Mouse (Mus musculus) thymus, adult 2 months (tissue): ENCODE results near the gene Pfkfb3. TPM values are rescaled to one million over a fixed set of nuclear protein-coding genes. Genes with fewer than 3 reads are reported as not detected.
A peak's percentile ranks its signal among the peaks of the same experiment; 100 is the strongest.

ENCODE experiments used
- DNase-seq: peaks from one replicate; pipeline ENCODE4 v3.0.0; 2021
- H3K27ac ChIP-seq: fragments of 200-500 bp; 2 replicates; pipeline ENCODE4 v1.5.1; 2012; ENCODE audit warnings: low read length, control low read depth; ENCODE audit not compliant: control insufficient read depth, insufficient read depth
- H3K27me3 ChIP-seq: fragments of 200-500 bp; 2 replicates; pipeline ENCODE4 v1.6.1; 2012; ENCODE audit warnings: mild to moderate bottlenecking, low read length, moderate library complexity, mixed read lengths; ENCODE audit not compliant: control insufficient read depth, insufficient read depth
- H3K36me3 ChIP-seq: fragments of 200-500 bp; 2 replicates; pipeline ENCODE4 v1.6.1; 2012; ENCODE audit warnings: mild to moderate bottlenecking, low read length, moderate library complexity; ENCODE audit not compliant: control insufficient read depth, insufficient read depth
- H3K4me1 ChIP-seq: fragments of 200-500 bp; replicated peaks from 2 replicates; pipeline ENCODE4 v1.6.1; 2012; ENCODE audit warnings: low read length; ENCODE audit not compliant: control insufficient read depth, insufficient read depth
- H3K4me3 ChIP-seq: fragments of 200-500 bp; 2 replicates; pipeline ENCODE4 v1.5.1; 2012; ENCODE audit warnings: mild to moderate bottlenecking, low read length, control low read depth, moderate library complexity; ENCODE audit not compliant: control insufficient read depth, insufficient read depth
- CTCF ChIP-seq: fragments of 200-500 bp; IDR thresholded peaks from 2 replicates; pipeline ENCODE4 v1.5.1; 2012; ENCODE audit warnings: mild to moderate bottlenecking, control low read depth, low read length, moderate library complexity, borderline replicate concordance; ENCODE audit not compliant: control insufficient read depth, poor library complexity, insufficient read depth; ENCODE audit errors: extremely low read depth
- POLR2A ChIP-seq: fragments of 200-500 bp; IDR thresholded peaks from 2 replicates; pipeline ENCODE4 v1.6.1; 2012; ENCODE audit warnings: mild to moderate bottlenecking, low read length, control low read depth, moderate library complexity; ENCODE audit not compliant: control insufficient read depth, poor library complexity, insufficient read depth; ENCODE audit errors: extremely low read depth
- WGBS: fragments of 180-500 bp; shearing (Covaris S2); methylation state at CpG from one replicate; pipeline ENCODE4 v1.1.7; 2018; 5-methylcytosine and 5-hydroxymethylcytosine counted together
- polyA plus RNA-seq: library from polyadenylated mRNA; depleted of rRNA; stranded (reverse); fragments of >200 nt; gene quantifications from 2 replicates; pipeline ENCODE4 v1.2.3, GENCODE M21; 2012; rRNA removed

The Pfkfb3 gene
- 46.1 and 47.2 TPM in 2 replicates for polyA plus RNA-seq

DNA sequence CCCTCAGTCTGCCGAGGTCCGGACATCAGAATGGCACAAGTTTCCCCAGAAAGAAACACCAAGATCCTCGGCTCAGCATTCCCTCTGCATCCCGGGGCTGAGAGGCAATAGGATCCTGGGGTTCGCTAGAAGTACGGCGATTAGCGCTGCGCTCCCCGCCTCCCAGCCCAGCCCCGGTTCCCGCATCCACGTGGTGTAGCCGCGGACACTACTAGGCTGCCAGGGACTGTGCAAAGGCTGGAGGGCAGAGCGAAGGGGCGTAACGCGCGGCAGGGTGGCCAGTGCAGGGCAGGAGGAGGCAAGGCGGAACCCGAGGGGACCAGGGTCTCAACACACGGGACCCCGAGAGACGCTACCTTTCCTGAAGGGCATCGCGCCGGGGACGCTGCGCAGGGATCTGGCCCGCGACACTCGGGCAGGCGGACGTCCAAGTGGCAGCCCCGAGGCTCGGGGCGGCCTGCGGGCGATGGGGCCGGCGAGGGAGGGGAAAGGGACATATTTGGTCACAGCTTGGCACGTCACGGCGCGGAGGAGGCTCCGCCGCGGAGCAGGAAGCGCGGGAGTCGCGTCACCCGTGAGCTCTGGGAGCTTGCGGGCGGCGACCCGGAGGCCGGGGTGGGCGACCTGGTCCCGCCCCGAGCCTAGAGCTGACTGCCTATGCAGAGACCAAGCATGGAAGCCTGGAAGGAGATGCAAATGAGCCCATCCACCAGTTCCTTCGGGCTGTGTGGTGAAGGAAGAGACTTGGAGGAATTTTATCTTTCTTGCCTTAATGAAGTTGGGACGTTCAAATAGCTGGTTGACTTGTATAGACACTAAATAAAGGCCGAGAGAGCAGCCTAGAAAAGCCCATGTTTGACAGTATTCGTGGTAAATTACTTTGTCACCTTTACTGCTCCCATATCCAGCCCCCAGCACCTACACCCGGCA is at the start of gene Pfkfb3:
TSS of gene Pfkfb3 (minus strand) at position 607 of the 930 bp plus-strand sequence.
- peak within 1 kb of the TSS; percentile 25 for H3K27ac ChIP-seq
- peaks cover 12% of the 10 kb centered on the region for H3K4me1 ChIP-seq
- 0 out of 2 replicates have a peak, but pooled peaks have one; percentile 32 for TF ChIP-seq CTCF
- peak; percentile 59; the same call in 1 of the 2 replicates for TF ChIP-seq POLR2A
- no peaks in the 10 kb centered on the region for H3K27me3 ChIP-seq
- WGBS = 2% methylated on average over 66 of the region's 67 CpGs
- no peaks in the 10 kb centered on the region for H3K36me3 ChIP-seq
- H3K4me3 ChIP-seq = peak within 1 kb of the TSS; percentile 74
- peak; percentile 79 for DNase-seq

DNA sequence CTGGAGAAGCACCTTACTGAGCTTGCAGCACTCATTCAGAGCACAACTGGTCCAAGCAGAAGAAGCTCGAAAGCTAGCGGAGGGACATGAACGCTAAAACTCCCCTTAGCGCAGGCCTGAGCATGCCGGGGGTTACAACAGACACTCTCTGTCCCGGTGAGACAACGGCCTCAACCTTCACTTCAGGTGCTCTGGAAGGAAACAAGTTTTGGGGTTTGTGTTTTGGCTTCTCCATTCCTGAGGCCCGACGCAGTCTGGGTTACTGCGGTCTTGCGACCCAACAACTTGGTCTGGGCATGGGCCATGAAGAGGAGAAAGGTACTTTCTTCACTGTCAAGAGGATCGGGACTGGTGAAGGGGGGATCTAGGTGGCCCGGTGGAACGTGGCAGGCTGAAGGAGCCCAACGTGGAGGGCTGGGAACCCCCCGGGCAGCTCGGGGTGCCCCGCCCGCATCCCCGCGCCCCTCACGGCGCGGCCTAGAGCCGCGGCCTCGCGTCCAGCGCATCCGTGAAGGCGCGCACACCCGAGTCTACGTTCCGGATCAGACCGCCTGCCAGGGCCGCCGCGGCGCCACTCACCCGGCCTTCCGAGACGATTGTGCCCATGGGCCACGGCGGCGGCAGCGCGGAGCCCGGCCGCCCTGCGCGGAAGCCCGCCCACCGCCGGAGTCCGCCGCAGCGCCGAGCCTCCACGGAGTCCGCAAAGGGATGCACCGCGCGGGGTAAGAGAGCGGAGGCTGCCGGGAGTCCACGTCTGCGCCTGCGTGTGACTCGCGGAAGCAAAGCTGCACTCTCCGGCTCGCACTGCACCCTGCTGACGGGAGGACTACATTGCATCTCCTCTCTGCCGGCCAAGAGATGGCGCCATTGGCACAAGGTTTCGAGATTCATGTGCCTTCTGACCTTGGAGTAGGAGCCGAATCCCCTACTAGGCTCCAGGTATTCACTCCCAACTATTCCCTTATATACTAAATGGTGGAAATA is 48.9 kb upstream of the Pfkfb3 start:
- Histone ChIP-seq H3K27me3 (no peaks in the 10 kb centered on the region), H3K27ac (no peak overlapping the region), H3K36me3 (peaks cover 24% of the 10 kb centered on the region), H3K4me1 (peaks cover 18% of the 10 kb centered on the region), H3K4me3 (peak overlapping the region; percentile 79)
- under 1% methylated on average over 71 of the region's 78 CpGs for WGBS
- TF ChIP-seq POLR2A (peak; percentile 72), CTCF (peak; percentile 96)
- peak; percentile 98 for DNase-seq

DNA sequence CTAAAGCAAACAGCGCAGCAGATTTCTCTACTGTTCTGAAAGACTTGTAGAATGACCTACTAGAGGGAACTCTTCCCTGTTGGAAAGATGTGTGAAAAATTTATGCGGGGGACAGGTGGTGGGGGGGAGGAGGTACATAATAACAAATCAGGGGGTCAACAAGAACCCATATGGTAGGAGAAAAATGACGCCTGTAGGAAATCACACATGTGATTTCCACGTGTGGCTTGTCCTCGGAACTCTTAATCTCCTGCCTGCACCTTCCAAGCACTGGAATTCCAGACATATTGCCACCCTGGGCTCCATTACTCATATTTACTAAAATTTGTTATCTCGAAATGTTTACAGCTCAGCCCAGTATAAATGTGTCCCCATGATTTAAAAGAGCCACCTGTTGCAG is 47.9 kb upstream of the Pfkfb3 start:
- 88% methylated on average over 6 of the region's 6 CpGs for WGBS

DNA sequence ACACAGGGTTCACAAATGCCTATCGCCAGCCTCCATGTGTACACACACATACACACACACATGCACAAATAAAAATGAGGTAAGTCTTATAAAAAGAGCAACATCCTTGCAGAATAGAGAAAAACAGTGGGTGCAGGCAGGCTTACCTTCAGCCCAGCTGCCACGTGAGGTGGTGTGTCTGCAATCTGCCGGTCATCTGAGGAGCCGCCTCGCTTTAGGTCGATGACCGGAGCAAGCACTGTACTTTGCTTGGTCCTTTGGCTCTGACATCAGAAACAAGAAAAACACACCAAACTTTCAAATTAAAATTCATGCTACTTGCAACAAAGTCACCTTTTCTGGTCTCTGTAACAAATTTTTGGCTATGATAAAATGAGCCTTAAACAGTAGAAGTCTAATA is 44.0 kb upstream of the Pfkfb3 start:
- no peaks in the 10 kb centered on the region for H3K27me3 ChIP-seq
- no peak overlapping the region for H3K27ac ChIP-seq
- peaks cover 63% of the 10 kb centered on the region for H3K36me3 ChIP-seq
- TF ChIP-seq POLR2A (no peak), CTCF (no peak)
- WGBS = 98% methylated on average over 7 of the region's 7 CpGs
- no peak overlapping the region for H3K4me3 ChIP-seq
- H3K4me1 ChIP-seq = peaks cover 6% of the 10 kb centered on the region
- no peak for DNase-seq

More for the DNA sequence above, 47.9 kb upstream of the Pfkfb3 start:
- no peak for DNase-seq
- no peak for TF ChIP-seq POLR2A
- TF ChIP-seq CTCF = no peak
- H3K27ac ChIP-seq = no peak overlapping the region
- H3K27me3 ChIP-seq = no peaks in the 10 kb centered on the region
- H3K36me3 ChIP-seq = peaks cover 34% of the 10 kb centered on the region
- no peak overlapping the region for H3K4me3 ChIP-seq
- peaks cover 18% of the 10 kb centered on the region for H3K4me1 ChIP-seq

DNA sequence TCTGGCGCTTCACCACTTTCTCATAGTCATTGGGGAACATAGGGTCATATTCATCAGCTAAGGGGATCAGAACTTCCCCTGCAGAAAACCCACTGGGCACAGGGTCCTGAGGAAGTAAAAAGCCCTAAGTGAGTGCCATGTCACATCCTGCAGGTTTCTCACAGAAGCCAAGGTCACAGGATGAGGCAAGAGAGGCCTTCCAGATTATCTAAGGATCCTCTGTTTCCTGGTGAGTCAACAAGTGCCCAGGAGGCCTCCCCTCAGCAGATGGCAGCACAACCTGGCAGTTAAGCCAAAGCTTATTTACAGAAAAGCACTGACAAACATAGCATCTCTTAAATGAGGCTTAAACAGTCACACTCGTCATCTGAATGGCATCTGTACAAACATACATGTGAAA is 42.8 kb upstream of the Pfkfb3 start:
- H3K27me3 ChIP-seq = no peaks in the 10 kb centered on the region
- 97% methylated on average over 2 of the region's 2 CpGs for WGBS
- TF ChIP-seq CTCF = no peak
- TF ChIP-seq POLR2A = no peak
- H3K4me1 ChIP-seq = no peaks in the 10 kb centered on the region; the same call in 1 of the 2 replicates
- no peak overlapping the region for H3K4me3 ChIP-seq
- no peak overlapping the region for H3K27ac ChIP-seq
- no peak for DNase-seq
- H3K36me3 ChIP-seq = peaks cover 75% of the 10 kb centered on the region

DNA sequence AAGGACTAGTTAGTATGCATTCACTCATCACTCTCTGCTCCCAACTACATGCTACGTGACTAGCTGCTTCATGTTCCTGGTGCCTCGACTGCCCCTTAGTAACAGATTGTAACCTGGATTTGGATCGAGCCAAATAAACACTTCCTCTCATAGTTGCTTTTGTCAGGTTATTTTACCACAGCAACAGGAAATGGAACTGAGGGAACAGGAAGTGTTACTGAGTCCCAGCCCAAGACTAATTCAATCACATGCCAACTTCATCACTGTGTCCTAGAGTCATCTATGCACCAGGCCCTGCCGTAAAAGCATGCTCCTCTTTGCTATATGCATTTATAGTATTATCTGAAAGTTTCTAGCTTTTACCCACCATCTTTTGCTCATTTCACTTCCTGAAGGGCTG is 34.1 kb upstream of the Pfkfb3 start:
- WGBS = 75% methylated on average over 4 of the region's 4 CpGs
- H3K27ac ChIP-seq = no peak overlapping the region
- no peak overlapping the region for H3K4me3 ChIP-seq
- H3K36me3 ChIP-seq = peaks cover 80% of the 10 kb centered on the region
- no peaks in the 10 kb centered on the region for H3K4me1 ChIP-seq
- no peak for TF ChIP-seq POLR2A
- TF ChIP-seq CTCF = no peak
- H3K27me3 ChIP-seq = no peaks in the 10 kb centered on the region
- no peak for DNase-seq
